Mouse (Mus musculus) Patski (cell line): Measurements from ENCODE around the gene Ehd1. TPM values are rescaled to one million over a fixed set of nuclear protein-coding genes. Genes with fewer than 3 reads are reported as not detected.

Experiments used
- ATAC-seq: fragments of 100-300 bp; one replicate; pipeline ENCODE4 v1.8.0; 2021
- CTCF ChIA-PET: fragments of 350-600 bp; sonication (Branson Sonifier 250); formaldehyde crosslinking; loops from one replicate; lab custom pipeline; 2022; ENCODE audit warnings: inconsistent platforms; lab: Charles Lee
- POLR2A ChIA-PET: fragments of 350-600 bp; sonication (Branson Sonifier 250); formaldehyde crosslinking; loops from one replicate; lab custom pipeline; 2022; ENCODE audit warnings: antibody characterized with exemption, inconsistent platforms; lab: Charles Lee
- DNase-seq: peaks from one replicate; pipeline ENCODE4 v3.0.0-alpha.2; 2011; ENCODE audit warnings: low read depth, low spot score
- H3K27me3 ChIP-seq: fragments of 371-371 bp; one replicate; pipeline ENCODE4 v1.5.1; 2021
- CTCF ChIP-seq: fragments of 100-300 bp; IDR thresholded peaks from one replicate; pipeline ENCODE4 v1.5.1; 2021
- in situ Hi-C: fragments of 300-500 bp; cut with MboI; formaldehyde crosslinking; loops from 3 replicates; pipeline ENCODE4 v1.11.1; 2018; ENCODE audit warnings: low pct_unique_long_range_greater_than_20kb, mixed read lengths
- polyA plus RNA-seq: library from polyadenylated mRNA; unstranded; gene quantifications from one replicate; pipeline ENCODE4 v1.2.3, GENCODE M21; 2021

The Ehd1 gene
- polyA plus RNA-seq, 1 experiment from 2014 or later = 88.7 TPM

GRCm38 (mm10) chr19:6334673-6335457 lies 58.3 kb downstream of the Ehd1 start, which contains the start of gene Men1:
TSS of gene Men1 (plus strand) at chr19:6334979.
- no peak for TF ChIP-seq CTCF
- DNase-seq = peak; percentile 85
- ATAC-seq = peak; percentile 88
- ChIA-PET POLR2A (interaction anchor here (0.6 to 1.1 kb wide), 2 partner anchors 20 to 37 kb away, joined by 3 read pairs; no protein-coding TSS in a partner anchor), CTCF (interaction anchor here (0.7 to 1.7 kb wide), 7 partner anchors 12 to 194 kb away, joined by 3 to 9 read pairs (median 3); partner anchors contain the start of genes Arl2 and Batf2)
- in situ Hi-C loops = loop anchor here (10.0 kb wide), 1 partner anchor 370 kb away; the partner anchor contains the start of gene Pola2
- no peaks in the 10 kb centered on the region for H3K27me3 ChIP-seq

- ChIA-PET CTCF (interaction anchor here (0.9 kb wide), 1 partner anchor 74 kb away, joined by 3 read pairs; no protein-coding TSS in a partner anchor), POLR2A (interaction anchor here (0.6 kb wide), 1 partner anchor 19 kb away, joined by 3 read pairs; no protein-coding TSS in a partner anchor)
- in situ Hi-C loops = loop anchor here (10.0 kb wide), 1 partner anchor 371 kb away; the partner anchor contains the start of gene Pola2
- no peak for TF ChIP-seq CTCF
- ATAC-seq = peak; percentile 6
- no peaks in the 10 kb centered on the region for H3K27me3 ChIP-seq
- no peak for DNase-seq
Measured at GRCm38 (mm10) chr19:6335458-6335827, 58.9 kb downstream of the Ehd1 start.

- ChIA-PET POLR2A (no interaction called here), CTCF (interaction anchor here (0.9 to 1.8 kb wide), 2 partner anchors 69 to 74 kb away, joined by 3 to 5 read pairs; no protein-coding TSS in a partner anchor)
- ATAC-seq (no peak), DNase-seq (no peak)
- no peak for TF ChIP-seq CTCF
- H3K27me3 ChIP-seq = no peaks in the 10 kb centered on the region
- in situ Hi-C loops = loop anchor here (10.0 kb wide), 1 partner anchor 372 kb away; the partner anchor contains the start of gene Pola2
Measured at GRCm38 (mm10) chr19:6336920-6337319, 60.4 kb downstream of the Ehd1 start.

- no peak for DNase-seq
- TF ChIP-seq CTCF = no peak
- no peak for ATAC-seq
- ChIA-PET CTCF (interaction anchor here (1.8 kb wide), 1 partner anchor 75 kb away, joined by 5 read pairs; no protein-coding TSS in a partner anchor), POLR2A (no interaction called here)
- in situ Hi-C loops = loop anchor here (10.0 kb wide), 1 partner anchor 373 kb away; the partner anchor contains the start of gene Pola2
- H3K27me3 ChIP-seq = no peaks in the 10 kb centered on the region
Measured at GRCm38 (mm10) chr19:6338171-6338570, 61.6 kb downstream of the Ehd1 start.

- in situ Hi-C loops = loop anchor here (10.0 kb wide), 1 partner anchor 374 kb away; the partner anchor contains the start of gene Pola2
- no peak for ATAC-seq
- no peak for DNase-seq
- POLR2A ChIA-PET = no interaction called here
- H3K27me3 ChIP-seq = no peaks in the 10 kb centered on the region
- no peak for TF ChIP-seq CTCF
- CTCF ChIA-PET = no interaction called here
Measured at GRCm38 (mm10) chr19:6338716-6339115, 62.2 kb downstream of the Ehd1 start.

GRCm38 (mm10) chr19:6339191-6339590 lies 62.7 kb downstream of the Ehd1 start:
- DNase-seq (no peak), ATAC-seq (no peak)
- POLR2A ChIA-PET = no interaction called here
- TF ChIP-seq CTCF = no peak
- in situ Hi-C loops = loop anchor here (10.0 kb wide), 1 partner anchor 374 kb away; the partner anchor contains the start of gene Pola2
- CTCF ChIA-PET = no interaction called here
- H3K27me3 ChIP-seq = no peaks in the 10 kb centered on the region

GRCm38 (mm10) chr19:6339890-6340504 lies 63.5 kb downstream of the Ehd1 start:
- ChIA-PET CTCF (no interaction called here), POLR2A (interaction anchor here (1.1 kb wide), 1 partner anchor 198 kb away, joined by 3 read pairs; the partner anchor contains the start of gene Arl2)
- TF ChIP-seq CTCF = no peak
- H3K27me3 ChIP-seq = no peaks in the 10 kb centered on the region
- in situ Hi-C loops = loop anchor here (10.0 kb wide), 1 partner anchor 375 kb away; the partner anchor contains the start of gene Pola2
- ATAC-seq = no peak
- no peak for DNase-seq

- in situ Hi-C loops = no loop called here
- H3K27me3 ChIP-seq = no peaks in the 10 kb centered on the region
- no peak for TF ChIP-seq CTCF
- CTCF ChIA-PET = interaction anchor here (0.6 to 0.9 kb wide), 2 partner anchors 9 to 78 kb away, joined by 3 read pairs; no protein-coding TSS in a partner anchor
- no peak for DNase-seq
- POLR2A ChIA-PET = interaction anchor here (0.6 to 2.0 kb wide), 5 partner anchors 10 to 326 kb away, joined by 3 to 7 read pairs (median 4); partner anchors contain the start of gene Arl2
- ATAC-seq = peak; percentile 75
Measured at GRCm38 (mm10) chr19:6340524-6341452, 64.3 kb downstream of the Ehd1 start, which contains the start of gene Map4k2. TSS of gene Map4k2 (plus strand) at chr19:6341135.

GRCm38 (mm10) chr19:6341453-6342077 lies 65.0 kb downstream of the Ehd1 start:
- CTCF ChIA-PET = interaction anchor here (0.9 kb wide), 1 partner anchor 79 kb away, joined by 3 read pairs; no protein-coding TSS in a partner anchor
- H3K27me3 ChIP-seq = no peaks in the 10 kb centered on the region
- DNase-seq (no peak), ATAC-seq (no peak)
- POLR2A ChIA-PET = interaction anchor here (0.7 to 2.0 kb wide), 3 partner anchors 9 to 325 kb away, joined by 4 to 7 read pairs (median 5); no protein-coding TSS in a partner anchor
- TF ChIP-seq CTCF = no peak
- in situ Hi-C loops = no loop called here
